Mouse (Mus musculus): ENCODE results near the gene Adamts16.

The Adamts16 gene

GRCm38 (mm10) chr13:70761312-70761711 is 80.3 kb downstream of the Adamts16 start:
- no peak for DNase-seq

GRCm38 (mm10) chr13:70760186-70760585 is 81.4 kb downstream of the Adamts16 start:
- no peak for DNase-seq

GRCm38 (mm10) chr13:70746294-70747008 is 95.2 kb downstream of the Adamts16 start:
- DNase-seq, result no peak

- DNase-seq, result no peak
Observed at GRCm38 (mm10) chr13:70744416-70745038, 97.1 kb downstream of the Adamts16 start.

GRCm38 (mm10) chr13:70742693-70743092 is 98.9 kb downstream of the Adamts16 start:
- no peak for DNase-seq

- no peak for DNase-seq
Observed at GRCm38 (mm10) chr13:70740281-70741240, 101.0 kb downstream of the Adamts16 start.

- DNase-seq, result no peak
Observed at GRCm38 (mm10) chr13:70738781-70739180, 102.8 kb downstream of the Adamts16 start.

- no peak for DNase-seq
Observed at GRCm38 (mm10) chr13:70736409-70736808, 105.2 kb downstream of the Adamts16 start.

GRCm38 (mm10) chr13:70734640-70735039 is 107.0 kb downstream of the Adamts16 start:
- DNase-seq, result no peak

- no peak for DNase-seq
Observed at GRCm38 (mm10) chr13:70733911-70734310, 107.7 kb downstream of the Adamts16 start.

- no peak for DNase-seq
Observed at GRCm38 (mm10) chr13:70733206-70733605, 108.4 kb downstream of the Adamts16 start.

- no peak for DNase-seq
Observed at GRCm38 (mm10) chr13:70732781-70733180, 108.8 kb downstream of the Adamts16 start.

GRCm38 (mm10) chr13:70731349-70731748 is 110.3 kb downstream of the Adamts16 start:
- no peak for DNase-seq

- DNase-seq, result no peak
Observed at GRCm38 (mm10) chr13:70729996-70730395, 111.6 kb downstream of the Adamts16 start.

- DNase-seq, result no peak
Observed at GRCm38 (mm10) chr13:70726249-70726648, 115.4 kb downstream of the Adamts16 start.

GRCm38 (mm10) chr13:70724635-70725034 is 117.0 kb downstream of the Adamts16 start:
- DNase-seq, result no peak

GRCm38 (mm10) chr13:70724108-70724622 is 117.4 kb downstream of the Adamts16 start:
- no peak for DNase-seq

GRCm38 (mm10) chr13:70719994-70720393 is 121.6 kb downstream of the Adamts16 start:
- DNase-seq, result no peak

GRCm38 (mm10) chr13:70718814-70719213 is 122.8 kb downstream of the Adamts16 start:
- DNase-seq, result no peak

- DNase-seq, result no peak
Observed at GRCm38 (mm10) chr13:70716022-70716421, 125.6 kb downstream of the Adamts16 start.

GRCm38 (mm10) chr13:70714081-70714775 is 127.4 kb downstream of the Adamts16 start:
- no peak for DNase-seq

- DNase-seq, result no peak
Observed at GRCm38 (mm10) chr13:70713331-70713730, 128.3 kb downstream of the Adamts16 start.
